Mouse (Mus musculus): ENCODE results near the gene Gm11938. TPM values are rescaled to one million over a fixed set of nuclear protein-coding genes. Genes with fewer than 3 reads are reported as not detected.
"Not testable (repeated sequence)": the region's sequence is repeated elsewhere in the genome, so short reads cannot be mapped to it uniquely, and the experiment has no call there.

The Gm11938 gene
- polyA plus RNA-seq, 1 experiment, result not detected

DNA sequence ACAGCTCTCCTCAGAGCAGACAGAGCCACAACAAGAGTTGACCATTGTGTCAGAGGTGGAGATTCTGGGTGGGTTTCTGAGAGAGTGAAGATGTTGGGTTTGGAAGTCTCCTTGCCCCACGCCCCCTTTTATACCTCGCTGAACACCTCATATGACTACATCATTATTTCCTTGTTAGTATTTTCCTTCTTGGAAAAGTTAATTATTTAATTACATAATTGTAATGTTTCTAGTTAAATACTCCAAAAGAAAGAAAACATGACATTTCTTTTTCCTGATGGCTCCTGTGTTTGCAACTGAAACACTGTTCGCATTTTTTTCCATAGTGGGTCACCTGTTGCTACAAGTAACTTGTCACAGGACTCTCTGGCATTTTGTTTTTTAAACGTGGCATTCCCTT lies 25.0 kb upstream of the Gm11938 start, which contains the start of gene Krtap4-1:
TSS of gene Krtap4-1 (minus strand) at position 101 of the 400 bp plus-strand sequence.
- Histone ChIP-seq H3K4me3 (ENCODE audit: insufficient read depth, low read length) (no peak within 1 kb of the TSS), H3K27ac (ENCODE audit: insufficient read depth, low read length) (no peak within 1 kb of the TSS), H3K4me1 (ENCODE audit: control insufficient read depth, insufficient read depth, low read length) (no peaks in the 10 kb centered on the region)
- no peak for TF ChIP-seq POLR2A (IDR thresholded peaks at IDR 0.05; ENCODE audit: low read depth, low read length)
- TF ChIP-seq CTCF (IDR thresholded peaks at IDR 0.05; ENCODE audit: borderline replicate concordance, insufficient read depth, low read length), result no peak

DNA sequence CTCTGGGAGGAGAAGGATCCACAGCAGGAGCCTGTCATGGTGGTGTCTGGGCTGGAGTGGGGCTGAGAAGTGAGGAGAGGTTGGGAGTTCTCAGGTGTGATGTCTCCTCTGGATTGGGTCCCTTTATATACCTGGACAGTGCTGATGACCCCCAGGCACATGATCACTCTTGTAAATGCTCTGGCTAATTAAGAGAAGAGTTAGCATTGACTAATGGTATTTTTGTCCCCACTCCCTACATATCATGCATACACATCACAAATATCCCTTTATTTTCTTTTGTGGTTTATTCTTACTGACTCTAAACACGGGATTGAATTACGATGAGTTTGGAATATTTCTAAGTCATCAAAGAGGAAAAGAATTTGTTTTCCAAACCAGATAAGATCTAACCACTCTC lies 17.2 kb upstream of the Gm11938 start, which contains the start of gene Gm11562:
TSS of gene Gm11562 (minus strand) at position 101 of the 400 bp plus-strand sequence.
- no peak within 1 kb of the TSS for H3K4me3 ChIP-seq (ENCODE audit: insufficient read depth, low read length)
- H3K27ac ChIP-seq (ENCODE audit: insufficient read depth, low read length), result no peak within 1 kb of the TSS
- no peak for TF ChIP-seq CTCF (IDR thresholded peaks at IDR 0.05; ENCODE audit: borderline replicate concordance, insufficient read depth, low read length)
- H3K4me1 ChIP-seq (ENCODE audit: control insufficient read depth, insufficient read depth, low read length), result no peaks in the 10 kb centered on the region; the same call in 1 of the 2 replicates

DNA sequence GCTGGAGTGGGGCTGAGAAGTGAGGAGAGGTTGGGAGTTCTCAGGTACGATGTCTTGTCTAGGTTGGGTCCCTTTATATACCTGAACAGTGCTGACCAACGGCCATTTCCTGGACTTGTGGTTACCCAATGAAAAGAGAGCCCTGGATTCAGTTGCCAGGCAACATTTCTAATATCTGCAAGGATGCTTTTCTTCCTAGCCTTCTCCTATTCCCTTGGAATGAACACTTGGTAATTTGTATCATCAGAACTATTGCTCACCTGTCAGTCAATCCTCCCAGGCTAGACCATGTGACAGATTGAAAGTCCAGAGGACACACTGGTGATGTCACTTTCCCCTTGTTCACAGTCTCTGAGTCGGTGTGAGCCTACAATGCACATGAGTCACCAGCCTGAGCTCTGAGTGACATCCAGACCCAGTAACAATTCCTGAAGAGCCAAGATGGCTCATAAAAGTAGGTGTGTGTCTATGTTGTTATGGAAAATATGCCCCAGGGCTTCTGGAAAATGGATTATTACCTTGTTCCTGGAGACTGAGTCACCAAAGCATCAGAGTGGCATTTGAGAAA lies 11.8 kb upstream of the Gm11938 start, which contains the start of gene Krtap2-4:
TSS of gene Krtap2-4 (minus strand) at position 51 of the 568 bp plus-strand sequence.
- H3K4me3 ChIP-seq (ENCODE audit: insufficient read depth, low read length), result no peak within 1 kb of the TSS
- TF ChIP-seq CTCF (IDR thresholded peaks at IDR 0.05; ENCODE audit: borderline replicate concordance, insufficient read depth, low read length), result no peak
- no peak for TF ChIP-seq POLR2A (IDR thresholded peaks at IDR 0.05; ENCODE audit: low read depth, low read length)
- 0 out of 2 replicates have a peak, but pooled peaks cover 3% of the 10 kb centered on the region for H3K4me1 ChIP-seq (ENCODE audit: control insufficient read depth, insufficient read depth, low read length)
- H3K27ac ChIP-seq (ENCODE audit: insufficient read depth, low read length), result no peak within 1 kb of the TSS

DNA sequence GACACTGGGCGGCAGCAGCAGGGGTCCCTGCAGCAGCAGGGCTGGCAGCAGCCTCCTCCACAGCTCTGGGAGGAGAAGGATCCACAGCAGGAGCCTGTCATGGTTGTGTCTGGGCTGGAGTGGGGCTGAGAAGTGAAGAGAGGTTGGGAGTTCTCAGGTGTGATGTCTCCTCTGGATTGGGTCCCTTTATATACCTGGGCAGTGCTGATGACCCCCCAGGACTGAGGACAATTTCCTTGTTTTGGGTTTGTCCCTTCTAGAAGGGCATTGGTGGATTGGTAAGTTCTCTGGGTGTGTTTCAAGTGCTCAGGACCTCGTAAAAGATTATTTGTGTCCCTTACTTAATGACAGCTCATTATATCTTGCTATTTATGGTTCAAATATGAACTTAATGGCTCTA lies 7.0 kb upstream of the Gm11938 start, which contains the start of gene Gm11937:
TSS of gene Gm11937 (minus strand) at position 101 of the 400 bp plus-strand sequence.
- H3K27ac ChIP-seq (ENCODE audit: insufficient read depth, low read length); H3K4me3 ChIP-seq (ENCODE audit: insufficient read depth, low read length); H3K4me1 ChIP-seq (ENCODE audit: control insufficient read depth, insufficient read depth, low read length): not testable (repeated sequence)

DNA sequence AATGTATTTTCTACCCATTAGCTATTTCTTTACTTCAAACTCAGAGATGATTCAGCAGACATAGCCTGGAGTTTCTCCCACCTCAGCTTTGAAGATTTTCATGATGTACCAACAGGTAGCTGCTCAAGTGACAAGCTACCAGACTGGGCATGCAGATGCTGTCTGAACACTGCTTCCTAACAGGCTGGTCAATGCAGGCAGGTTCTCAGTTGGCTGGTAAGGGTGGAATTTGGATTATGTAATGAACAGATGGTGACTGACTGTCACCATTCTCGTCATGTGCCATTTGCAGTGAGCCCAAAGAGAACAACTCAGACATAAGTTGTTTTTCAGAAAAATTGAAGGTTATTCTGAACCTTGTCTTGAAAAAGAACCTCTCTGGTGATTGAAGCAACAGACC lies 6.0 kb upstream of the Gm11938 start:
- TF ChIP-seq CTCF (IDR thresholded peaks at IDR 0.05; ENCODE audit: borderline replicate concordance, insufficient read depth, low read length) (no peak), POLR2A (IDR thresholded peaks at IDR 0.05; ENCODE audit: low read depth, low read length) (no peak)
- no peak overlapping the region for H3K4me3 ChIP-seq (ENCODE audit: insufficient read depth, low read length)
- H3K4me1 ChIP-seq (ENCODE audit: control insufficient read depth, insufficient read depth, low read length), result no peaks in the 10 kb centered on the region
- H3K27ac ChIP-seq (ENCODE audit: insufficient read depth, low read length), result no peak overlapping the region

DNA sequence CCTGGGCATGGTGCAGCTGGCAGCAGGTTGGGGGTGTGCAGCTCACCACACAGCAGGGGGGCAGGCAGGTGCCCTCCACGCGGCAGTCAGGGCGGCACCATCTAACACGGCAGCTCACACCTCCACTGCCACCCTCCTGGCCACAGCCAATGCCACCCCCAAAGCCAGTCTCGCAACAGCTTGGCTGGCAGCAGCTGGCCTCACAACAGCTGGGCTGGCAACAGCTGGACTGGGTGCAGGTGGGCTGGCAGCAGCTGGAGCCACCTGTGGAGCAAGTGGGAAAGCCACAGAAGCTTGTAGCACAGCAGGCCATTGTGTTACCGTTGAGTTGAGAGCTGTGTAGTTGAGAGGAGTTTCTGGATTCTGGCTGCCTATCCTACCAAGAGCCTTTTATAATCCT lies 5.4 kb downstream of the Gm11938 start, which contains the start of gene Krtap9-3:
TSS of gene Krtap9-3 (minus strand) at position 364 of the 400 bp plus-strand sequence.
- not testable (repeated sequence) for H3K27ac ChIP-seq (ENCODE audit: insufficient read depth, low read length); H3K4me1 ChIP-seq (ENCODE audit: control insufficient read depth, insufficient read depth, low read length); H3K4me3 ChIP-seq (ENCODE audit: insufficient read depth, low read length)

DNA sequence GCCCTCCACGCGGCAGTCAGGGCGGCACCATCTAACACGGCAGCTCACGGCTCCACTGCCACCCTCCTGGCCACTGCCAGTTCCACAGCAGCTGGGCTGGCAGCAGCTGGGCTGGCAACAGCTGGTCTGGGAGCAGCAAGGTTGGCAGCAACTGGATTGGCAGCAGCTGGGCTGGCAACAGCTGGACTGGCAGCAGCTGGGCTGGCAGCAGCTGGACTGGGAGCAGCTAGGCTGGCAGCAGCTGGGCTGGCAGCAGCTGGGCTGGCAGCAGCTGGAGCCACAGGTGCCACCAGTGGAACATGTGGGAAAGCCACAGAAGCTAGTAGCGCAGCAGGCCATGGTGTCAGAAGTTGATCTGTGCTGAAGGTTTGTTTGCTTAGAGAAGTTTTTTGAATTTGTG lies 12.1 kb downstream of the Gm11938 start, which contains the start of gene Krtap1-3:
TSS of gene Krtap1-3 (minus strand) at position 359 of the 400 bp plus-strand sequence.
- TF ChIP-seq POLR2A (IDR thresholded peaks at IDR 0.05; ENCODE audit: low read depth, low read length) (no peak), CTCF (IDR thresholded peaks at IDR 0.05; ENCODE audit: borderline replicate concordance, insufficient read depth, low read length) (no peak)
- Histone ChIP-seq H3K4me1 (ENCODE audit: control insufficient read depth, insufficient read depth, low read length) (peaks cover 7% of the 10 kb centered on the region), H3K27ac (ENCODE audit: insufficient read depth, low read length) (no peak within 1 kb of the TSS), H3K4me3 (ENCODE audit: insufficient read depth, low read length) (no peak within 1 kb of the TSS)

DNA sequence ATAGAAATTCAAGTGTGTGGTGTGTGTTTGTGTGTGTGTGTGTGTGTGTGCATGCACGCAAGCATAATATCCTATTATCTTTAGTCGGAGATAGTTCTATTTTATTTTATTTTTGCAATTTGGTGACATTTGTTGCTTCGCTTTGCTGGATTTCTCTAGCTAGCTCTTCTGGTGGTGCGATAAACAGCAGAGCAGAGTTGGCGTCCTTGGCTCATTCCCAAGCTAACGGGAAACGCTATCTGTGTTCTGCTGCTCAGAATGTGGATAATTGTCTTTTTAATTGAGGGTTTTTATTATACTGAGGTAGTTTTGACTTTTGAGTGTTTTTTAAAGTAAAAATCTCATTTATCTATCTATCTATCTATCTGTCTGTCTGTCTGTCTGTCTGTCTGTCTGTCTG lies 18.0 kb downstream of the Gm11938 start:
- Histone ChIP-seq H3K4me3 (ENCODE audit: insufficient read depth, low read length) (no peak overlapping the region), H3K27ac (ENCODE audit: insufficient read depth, low read length) (no peak overlapping the region), H3K4me1 (ENCODE audit: control insufficient read depth, insufficient read depth, low read length) (peaks cover 9% of the 10 kb centered on the region)
- no peak for TF ChIP-seq POLR2A (IDR thresholded peaks at IDR 0.05; ENCODE audit: low read depth, low read length)
- no peak for TF ChIP-seq CTCF (IDR thresholded peaks at IDR 0.05; ENCODE audit: borderline replicate concordance, insufficient read depth, low read length)

DNA sequence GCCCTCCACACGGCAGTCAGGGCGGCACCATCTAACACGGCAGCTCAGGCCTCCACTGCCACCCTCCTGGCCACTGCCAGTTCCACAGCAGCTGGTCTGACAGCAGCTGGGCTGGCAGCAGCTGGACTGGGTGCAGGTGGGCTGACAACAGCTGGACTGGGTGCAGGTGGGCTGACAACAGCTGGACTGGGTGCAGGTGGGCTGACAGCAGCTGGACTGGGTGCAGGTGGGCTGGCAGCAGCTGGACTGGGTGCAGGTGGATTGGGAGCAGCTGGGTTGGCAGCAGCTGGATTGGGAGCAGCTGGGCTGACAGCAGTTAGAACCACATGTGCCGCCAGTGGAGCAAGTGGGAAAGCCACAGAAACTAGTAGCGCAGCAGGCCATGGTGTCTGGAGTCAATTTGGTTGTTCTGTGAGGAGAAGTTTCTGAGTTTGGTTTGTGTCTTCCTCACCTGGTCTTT lies 19.8 kb downstream of the Gm11938 start, which contains the start of gene Krtap1-4:
TSS of gene Krtap1-4 (minus strand) at position 410 of the 460 bp plus-strand sequence.
- TF ChIP-seq CTCF (IDR thresholded peaks at IDR 0.05; ENCODE audit: borderline replicate concordance, insufficient read depth, low read length) (no peak), POLR2A (IDR thresholded peaks at IDR 0.05; ENCODE audit: low read depth, low read length) (no peak)
- no peak within 1 kb of the TSS for H3K4me3 ChIP-seq (ENCODE audit: insufficient read depth, low read length)
- peaks cover 9% of the 10 kb centered on the region for H3K4me1 ChIP-seq (ENCODE audit: control insufficient read depth, insufficient read depth, low read length)
- H3K27ac ChIP-seq (ENCODE audit: insufficient read depth, low read length), result no peak within 1 kb of the TSS

DNA sequence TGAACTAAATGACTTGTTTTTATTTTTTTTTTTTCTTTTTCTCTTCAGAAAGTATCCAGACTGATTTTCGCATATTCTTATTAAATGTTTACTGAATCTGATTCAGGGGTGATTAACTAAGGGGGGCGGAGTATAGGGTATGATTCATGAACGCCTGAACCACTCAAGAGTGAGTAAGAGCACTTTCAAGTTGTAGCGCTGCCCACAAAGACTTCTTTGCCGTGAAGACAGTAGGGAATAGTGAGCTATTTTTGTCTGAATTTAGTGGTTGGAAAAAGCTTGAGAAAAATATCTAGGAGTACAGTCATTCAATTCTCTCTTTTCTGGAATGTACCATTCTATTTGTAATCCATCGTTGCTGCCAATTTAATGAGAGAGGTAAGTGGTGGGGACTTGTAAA lies 21.5 kb downstream of the Gm11938 start:
- Histone ChIP-seq H3K4me1 (ENCODE audit: control insufficient read depth, insufficient read depth, low read length) (peaks cover 4% of the 10 kb centered on the region), H3K27ac (ENCODE audit: insufficient read depth, low read length) (peak overlapping the region; percentile 98), H3K4me3 (ENCODE audit: insufficient read depth, low read length) (no peak overlapping the region)
- TF ChIP-seq POLR2A (IDR thresholded peaks at IDR 0.05; ENCODE audit: low read depth, low read length) (no peak), CTCF (IDR thresholded peaks at IDR 0.05; ENCODE audit: borderline replicate concordance, insufficient read depth, low read length) (no peak)
